Mouse (Mus musculus) liver, embryonic 13.5 days (tissue): ENCODE measurements around the gene Esrrg. TPM values are rescaled to one million over a fixed set of nuclear protein-coding genes. Genes with fewer than 3 reads are reported as not detected.

Source experiments
- ATAC-seq: fragments of 200-750 bp; cut with Nextera tagmentation; 2 replicates; pipeline ENCODE4 v1.8.0; 2017; ENCODE audit warnings: low read depth, mild to moderate bottlenecking, moderate number of reproducible peaks, moderate library complexity
- DNase-seq: peaks from one replicate; pipeline ENCODE4 v3.0.0; 2022
- H3K27ac ChIP-seq: fragments of 300-500 bp; sonication (generic); 2 replicates; pipeline ENCODE4 v1.5.1; 2015; ENCODE audit warnings: moderate library complexity, mild to moderate bottlenecking, inconsistent platforms
- H3K27me3 ChIP-seq: fragments of 300-500 bp; sonication (generic); 2 replicates; pipeline ENCODE4 v1.6.1; 2015; ENCODE audit warnings: mild to moderate bottlenecking, inconsistent platforms
- H3K36me3 ChIP-seq: fragments of 300-500 bp; sonication (generic); 2 replicates; pipeline ENCODE4 v1.6.1; 2015; ENCODE audit warnings: mild to moderate bottlenecking, inconsistent platforms
- H3K4me1 ChIP-seq: fragments of 300-500 bp; sonication (generic); replicated peaks from 2 replicates; pipeline ENCODE4 v1.6.1; 2015; ENCODE audit warnings: inconsistent platforms
- H3K4me2 ChIP-seq: fragments of 300-500 bp; sonication (generic); 2 replicates; pipeline ENCODE4 v1.6.1; 2015; ENCODE audit warnings: inconsistent platforms, mild to moderate bottlenecking, moderate library complexity
- H3K4me3 ChIP-seq: fragments of 300-500 bp; sonication (generic); replicated peaks from 2 replicates; pipeline ENCODE4 v1.5.1; 2015; ENCODE audit warnings: mild to moderate bottlenecking, inconsistent platforms
- H3K9ac ChIP-seq: fragments of 300-500 bp; sonication (generic); 2 replicates; pipeline ENCODE4 v1.6.1; 2015; ENCODE audit warnings: mild to moderate bottlenecking, inconsistent platforms
- H3K9me3 ChIP-seq: fragments of 300-500 bp; sonication (generic); replicated peaks from 2 replicates; pipeline ENCODE4 v1.6.1; 2016; ENCODE audit warnings: inconsistent platforms
- WGBS: fragments of 180-500 bp; shearing (Covaris S2); methylation state at CpG from one replicate; pipeline ENCODE4 v1.1.7; 2015; ENCODE audit not compliant: insufficient replicate concordance; 5-methylcytosine and 5-hydroxymethylcytosine counted together
- polyA plus RNA-seq: library from polyadenylated mRNA; unstranded; fragments of >200 nt; fragmentation: Nextera tagmentation; extraction: Ambion mirVana; gene quantifications from 2 replicates; pipeline ENCODE4 v1.2.1, GENCODE M21; 2015

The Esrrg gene
- polyA plus RNA-seq, 1 experiment from 2014 or later, result 0.06 TPM

- H3K36me3 ChIP-seq, result no peaks in the 10 kb centered on the region
- H3K4me3 ChIP-seq, result no peak overlapping the region
- no peak overlapping the region for H3K27ac ChIP-seq
- H3K9me3 ChIP-seq, result no peaks in the 10 kb centered on the region
- DNase-seq (no peak), ATAC-seq (no peak)
- no peaks in the 10 kb centered on the region for H3K27me3 ChIP-seq
- H3K4me2 ChIP-seq, result no peak overlapping the region
- WGBS, result 75% methylated on average over 8 of the region's 8 CpGs
- no peak overlapping the region for H3K9ac ChIP-seq
- H3K4me1 ChIP-seq, result no peaks in the 10 kb centered on the region
These were observed 101.9 kb downstream of the Esrrg start for GRCm38 (mm10) chr1:187710434-187710948.

- Histone ChIP-seq H3K9me3 (no peaks in the 10 kb centered on the region), H3K9ac (no peak overlapping the region), H3K27ac (no peak overlapping the region), H3K27me3 (no peaks in the 10 kb centered on the region), H3K4me3 (no peak overlapping the region), H3K4me2 (no peak overlapping the region), H3K36me3 (no peaks in the 10 kb centered on the region), H3K4me1 (no peaks in the 10 kb centered on the region)
- ATAC-seq (no peak), DNase-seq (no peak)
- 59% methylated on average over 3 of the region's 3 CpGs for WGBS
These were observed 112.4 kb downstream of the Esrrg start for GRCm38 (mm10) chr1:187721035-187721434.

GRCm38 (mm10) chr1:187722016-187722415 is 113.4 kb downstream of the Esrrg start:
- Histone ChIP-seq H3K4me2 (no peak overlapping the region), H3K9ac (no peak overlapping the region), H3K9me3 (no peaks in the 10 kb centered on the region), H3K27ac (no peak overlapping the region), H3K4me1 (no peaks in the 10 kb centered on the region), H3K27me3 (no peaks in the 10 kb centered on the region), H3K36me3 (no peaks in the 10 kb centered on the region), H3K4me3 (no peak overlapping the region)
- ATAC-seq (no peak), DNase-seq (no peak)
- WGBS, result 48% methylated on average over 9 of the region's 9 CpGs

- H3K4me1 ChIP-seq, result no peaks in the 10 kb centered on the region
- no peaks in the 10 kb centered on the region for H3K36me3 ChIP-seq
- ATAC-seq (no peak), DNase-seq (no peak)
- WGBS, result 25% methylated on average over 1 of the region's 1 CpGs
- no peak overlapping the region for H3K4me3 ChIP-seq
- no peaks in the 10 kb centered on the region for H3K9me3 ChIP-seq
- no peak overlapping the region for H3K27ac ChIP-seq
- no peak overlapping the region for H3K4me2 ChIP-seq
- H3K27me3 ChIP-seq, result no peaks in the 10 kb centered on the region
- no peak overlapping the region for H3K9ac ChIP-seq
These were observed 116.1 kb downstream of the Esrrg start for GRCm38 (mm10) chr1:187724651-187725050.

GRCm38 (mm10) chr1:187725351-187725750 is 116.8 kb downstream of the Esrrg start:
- Histone ChIP-seq H3K27me3 (no peaks in the 10 kb centered on the region), H3K9me3 (no peaks in the 10 kb centered on the region), H3K4me3 (no peak overlapping the region), H3K27ac (no peak overlapping the region), H3K9ac (no peak overlapping the region), H3K4me1 (no peaks in the 10 kb centered on the region), H3K36me3 (no peaks in the 10 kb centered on the region), H3K4me2 (no peak overlapping the region)
- ATAC-seq (no peak), DNase-seq (no peak)
- WGBS, result 54% methylated on average over 1 of the region's 1 CpGs

GRCm38 (mm10) chr1:187731171-187731570 is 122.6 kb downstream of the Esrrg start:
- no peak for DNase-seq
- H3K4me1 ChIP-seq, result no peaks in the 10 kb centered on the region
- H3K4me3 ChIP-seq, result no peak overlapping the region
- no peak overlapping the region for H3K27ac ChIP-seq
- no peaks in the 10 kb centered on the region for H3K27me3 ChIP-seq
- H3K4me2 ChIP-seq, result no peak overlapping the region
- H3K9ac ChIP-seq, result no peak overlapping the region
- no peaks in the 10 kb centered on the region for H3K9me3 ChIP-seq
- WGBS, result 41% methylated on average over 4 of the region's 4 CpGs
- ATAC-seq, result no peak
- H3K36me3 ChIP-seq, result no peaks in the 10 kb centered on the region

GRCm38 (mm10) chr1:187736507-187736906 is 127.9 kb downstream of the Esrrg start:
- Histone ChIP-seq H3K9me3 (no peaks in the 10 kb centered on the region), H3K27ac (no peak overlapping the region), H3K4me3 (no peak overlapping the region), H3K4me1 (no peaks in the 10 kb centered on the region), H3K27me3 (no peaks in the 10 kb centered on the region), H3K9ac (no peak overlapping the region), H3K36me3 (no peaks in the 10 kb centered on the region), H3K4me2 (no peak overlapping the region)
- no peak for ATAC-seq
- 39% methylated on average over 14 of the region's 14 CpGs for WGBS
- DNase-seq, result no peak

GRCm38 (mm10) chr1:187737296-187737695 is 128.7 kb downstream of the Esrrg start:
- no peaks in the 10 kb centered on the region for H3K4me1 ChIP-seq
- ATAC-seq, result no peak
- H3K4me3 ChIP-seq, result no peak overlapping the region
- H3K27ac ChIP-seq, result no peak overlapping the region
- no peak for DNase-seq
- H3K9ac ChIP-seq, result no peak overlapping the region
- 68% methylated on average over 7 of the region's 7 CpGs for WGBS
- no peaks in the 10 kb centered on the region for H3K27me3 ChIP-seq
- no peak overlapping the region for H3K4me2 ChIP-seq
- H3K9me3 ChIP-seq, result no peaks in the 10 kb centered on the region
- H3K36me3 ChIP-seq, result no peaks in the 10 kb centered on the region

- DNase-seq (no peak), ATAC-seq (no peak)
- Histone ChIP-seq H3K27me3 (no peaks in the 10 kb centered on the region), H3K27ac (no peak overlapping the region), H3K36me3 (no peaks in the 10 kb centered on the region), H3K9ac (no peak overlapping the region), H3K4me2 (no peak overlapping the region), H3K4me3 (no peak overlapping the region), H3K4me1 (no peaks in the 10 kb centered on the region), H3K9me3 (no peaks in the 10 kb centered on the region)
- 76% methylated on average over 12 of the region's 12 CpGs for WGBS
These were observed 131.9 kb downstream of the Esrrg start for GRCm38 (mm10) chr1:187740531-187740930.

- Histone ChIP-seq H3K27ac (no peak overlapping the region), H3K9me3 (no peaks in the 10 kb centered on the region), H3K4me3 (no peak overlapping the region), H3K36me3 (no peaks in the 10 kb centered on the region), H3K4me1 (no peaks in the 10 kb centered on the region), H3K27me3 (no peaks in the 10 kb centered on the region), H3K4me2 (no peak overlapping the region), H3K9ac (no peak overlapping the region)
- no peak for ATAC-seq
- no peak for DNase-seq
- 74% methylated on average over 7 of the region's 7 CpGs for WGBS
These were observed 132.7 kb downstream of the Esrrg start for GRCm38 (mm10) chr1:187741306-187741705.

GRCm38 (mm10) chr1:187742071-187742470 is 133.5 kb downstream of the Esrrg start:
- Histone ChIP-seq H3K27me3 (no peaks in the 10 kb centered on the region), H3K4me1 (no peaks in the 10 kb centered on the region), H3K4me3 (no peak overlapping the region), H3K36me3 (no peaks in the 10 kb centered on the region), H3K4me2 (no peak overlapping the region), H3K9me3 (no peaks in the 10 kb centered on the region), H3K27ac (no peak overlapping the region), H3K9ac (no peak overlapping the region)
- no peak for DNase-seq
- 75% methylated on average over 8 of the region's 8 CpGs for WGBS
- ATAC-seq, result no peak

GRCm38 (mm10) chr1:187749294-187749693 is 140.7 kb downstream of the Esrrg start:
- Histone ChIP-seq H3K4me1 (no peaks in the 10 kb centered on the region), H3K4me2 (no peak overlapping the region), H3K36me3 (no peaks in the 10 kb centered on the region), H3K27ac (no peak overlapping the region), H3K4me3 (no peak overlapping the region), H3K9ac (no peak overlapping the region), H3K9me3 (no peaks in the 10 kb centered on the region), H3K27me3 (no peaks in the 10 kb centered on the region)
- DNase-seq, result no peak
- 78% methylated on average over 3 of the region's 3 CpGs for WGBS
- ATAC-seq, result no peak
